Mouse (Mus musculus): ENCODE results near the gene Mpg. TPM values are rescaled to one million over a fixed set of nuclear protein-coding genes. Genes with fewer than 3 reads are reported as not detected.

Gene Mpg
- total RNA-seq, 2 experiments from 2014 or later: 16.2 to 16.3 TPM

GRCm38 (mm10) chr11:32253121-32253520, 26.8 kb downstream of the Mpg start:
- no peak for DNase-seq (ENCODE audit: low spot score in 2 of 2)

- DNase-seq (ENCODE audit: low spot score in 2 of 2): no peak
Measured at GRCm38 (mm10) chr11:32256146-32256545, 29.8 kb downstream of the Mpg start.

GRCm38 (mm10) chr11:32256566-32256965, 30.3 kb downstream of the Mpg start:
- DNase-seq (ENCODE audit: low spot score in 2 of 2): no peak

GRCm38 (mm10) chr11:32262674-32263415, 36.5 kb downstream of the Mpg start:
- no peak for DNase-seq (ENCODE audit: low spot score in 2 of 2)

- DNase-seq (ENCODE audit: low spot score in 2 of 2): no peak
Measured at GRCm38 (mm10) chr11:32265117-32265738, 38.9 kb downstream of the Mpg start.

- DNase-seq (ENCODE audit: low spot score in 2 of 2): no peak
Measured at GRCm38 (mm10) chr11:32266194-32266593, 39.9 kb downstream of the Mpg start.

- DNase-seq (ENCODE audit: low spot score in 2 of 2): no peak
Measured at GRCm38 (mm10) chr11:32266776-32267175, 40.5 kb downstream of the Mpg start.

- peak; percentile 93 to 97 for DNase-seq (ENCODE audit: low spot score in 2 of 2)
Measured at GRCm38 (mm10) chr11:32267188-32267884, 41.0 kb downstream of the Mpg start, which contains the start of gene Nprl3. Gene Nprl3, minus strand, starts transcription at chr11:32267707.

GRCm38 (mm10) chr11:32267964-32268363, 41.7 kb downstream of the Mpg start:
- DNase-seq (ENCODE audit: low spot score in 2 of 2): no peak

GRCm38 (mm10) chr11:32268952-32269351, 42.6 kb downstream of the Mpg start:
- no peak for DNase-seq (ENCODE audit: low spot score in 2 of 2)

- DNase-seq (ENCODE audit: low spot score in 2 of 2): no peak
Measured at GRCm38 (mm10) chr11:32271178-32271577, 44.9 kb downstream of the Mpg start.

GRCm38 (mm10) chr11:32276347-32276746, 50.0 kb downstream of the Mpg start, which contains the start of gene Hba-x:
Gene Hba-x, plus strand, starts transcription at chr11:32276400.
- no peak for DNase-seq (ENCODE audit: low spot score in 2 of 2)

GRCm38 (mm10) chr11:32277736-32278457, 51.6 kb downstream of the Mpg start:
- no peak for DNase-seq (ENCODE audit: low spot score in 2 of 2)

- no peak for DNase-seq (ENCODE audit: low spot score in 2 of 2)
Measured at GRCm38 (mm10) chr11:32278458-32278957, 52.2 kb downstream of the Mpg start.

- no peak for DNase-seq (ENCODE audit: low spot score in 2 of 2)
Measured at GRCm38 (mm10) chr11:32280646-32281045, 54.3 kb downstream of the Mpg start.

GRCm38 (mm10) chr11:32281416-32282144, 55.3 kb downstream of the Mpg start:
- DNase-seq (ENCODE audit: low spot score in 2 of 2): no peak
